Mouse (Mus musculus) layer of hippocampus, adult 2 months (tissue): ENCODE data around the gene Sirpb1c. TPM values are rescaled to one million over a fixed set of nuclear protein-coding genes. Genes with fewer than 3 reads are reported as not detected.
"Not testable (repeated sequence)": the region's sequence is repeated elsewhere in the genome, so short reads cannot be mapped to it uniquely, and the experiment has no call there.

Experiments
- DNase-seq, 2 experiments: peaks; one replicate each; pipeline ENCODE4 v3.0.0; 2022; ENCODE audit warnings: low spot score in 2 of 2
- H3K27ac ChIP-seq: fragments of 200-600 bp; 2 replicates; pipeline ENCODE4 v1.8.1; 2022
- H3K4me3 ChIP-seq: fragments of 200-600 bp; 2 replicates; pipeline ENCODE4 v1.8.1; 2022; ENCODE audit warnings: mild to moderate bottlenecking
- CTCF ChIP-seq: fragments of 200-600 bp; conservative IDR thresholded peaks from 2 replicates; pipeline ENCODE4 v1.8.1; 2022; ENCODE audit warnings: antibody characterized with exemption, mild to moderate bottlenecking, moderate library complexity
- long read RNA-seq, 2 experiments: library from polyadenylated mRNA; stranded (forward); transcript quantifications; one replicate each; pipeline ENCODE4 v2.0.0; 2021; ENCODE audit warnings: borderline mapping rate in 2 of 2
- total RNA-seq, 2 experiments: library from RNA; stranded (reverse); gene quantifications; 2 replicates each; pipeline ENCODE4 v1.2.3; 2021

Sirpb1c gene
- not detected for total RNA-seq
- long read RNA-seq, experiment 1: 0 reads
- long read RNA-seq, experiment 2: 0 reads

DNA sequence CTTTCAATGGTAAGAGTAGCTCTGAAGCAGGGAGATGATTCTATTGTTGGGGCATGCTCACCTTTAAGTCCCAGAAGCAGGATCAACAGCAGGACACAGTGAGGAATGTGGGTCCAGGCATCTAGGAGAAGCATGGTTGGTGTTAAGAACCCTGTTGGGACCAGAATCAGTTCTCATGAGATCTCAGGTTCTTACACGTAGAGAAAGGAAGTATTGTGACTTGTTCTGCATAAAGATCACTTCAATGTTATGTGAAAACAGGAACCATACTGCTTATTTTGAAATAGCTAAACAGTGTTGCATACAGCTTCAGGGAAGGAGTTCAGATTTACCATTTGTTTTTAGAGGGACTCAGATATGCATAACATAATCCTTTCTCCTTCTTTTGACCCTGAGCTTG is at the start of gene Sirpb1c:
TSS of gene Sirpb1c (minus strand) at position 249 of the 400 bp plus-strand sequence.
- H3K27ac ChIP-seq, H3K4me3 ChIP-seq, DNase-seq: not testable (repeated sequence)

DNA sequence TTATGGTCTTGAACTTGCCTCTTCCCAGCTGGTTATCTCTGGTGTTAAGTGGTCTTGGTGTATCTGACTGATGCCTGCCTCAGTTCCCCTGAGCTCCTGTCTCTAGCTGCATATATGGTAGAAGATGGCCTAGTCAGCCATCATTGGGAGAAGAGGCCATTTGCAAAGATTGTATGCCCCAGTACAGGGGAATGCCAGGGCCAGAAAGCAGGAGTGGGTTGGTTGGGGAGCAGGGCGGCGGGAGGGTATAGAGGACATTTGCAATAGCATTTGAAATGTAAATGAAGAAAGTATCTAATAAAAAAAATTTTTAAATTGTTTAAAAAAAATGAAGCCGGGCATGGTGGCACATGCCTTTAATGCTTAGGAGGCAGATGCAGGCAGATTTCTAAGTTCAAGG is 38.1 kb upstream of the Sirpb1c start:
- Histone ChIP-seq H3K27ac (no peak overlapping the region), H3K4me3 (no peak overlapping the region)
- DNase-seq: no peak
- no peak for TF ChIP-seq CTCF

DNA sequence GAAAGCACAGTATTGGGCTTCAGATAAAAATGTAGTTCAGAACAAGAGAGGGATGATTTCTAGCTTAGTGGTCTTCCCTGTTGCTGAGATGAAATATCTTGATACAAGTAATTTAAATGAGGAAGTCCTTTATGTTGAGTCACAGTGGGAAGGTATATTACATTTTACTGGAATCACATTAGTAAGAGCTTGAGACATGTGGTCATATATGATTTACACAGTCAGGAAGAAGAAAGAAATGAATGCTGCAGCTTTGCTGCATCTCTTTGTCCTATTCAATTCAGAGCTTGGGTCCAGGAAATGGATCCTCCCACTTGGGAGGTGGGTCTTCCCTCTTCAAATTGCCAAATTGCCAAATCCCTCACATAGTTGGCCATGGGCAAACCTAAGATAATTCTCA is 7.4 kb upstream of the Sirpb1c start:
- not testable (repeated sequence) for DNase-seq, H3K27ac ChIP-seq, H3K4me3 ChIP-seq

DNA sequence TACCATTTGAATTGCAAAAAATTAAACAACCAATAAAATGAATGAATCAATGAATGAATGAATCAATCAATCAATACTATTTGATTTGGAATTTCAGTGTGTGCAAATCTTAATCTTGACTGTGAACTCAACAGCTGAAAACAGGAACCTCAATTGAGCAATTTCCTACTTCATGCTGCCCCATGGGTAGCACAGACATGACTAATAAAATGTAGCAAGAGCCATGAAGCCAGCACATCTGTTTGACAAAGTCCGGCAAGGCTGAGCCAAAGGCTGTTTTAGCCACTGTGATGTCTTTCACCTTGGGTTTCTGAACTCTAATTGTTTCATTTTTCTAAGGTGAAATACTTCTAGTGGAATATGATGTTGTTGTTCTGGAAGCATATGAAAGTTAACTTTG is 1.6 kb upstream of the Sirpb1c start:
- no peak for TF ChIP-seq CTCF
- no peak overlapping the region for H3K27ac ChIP-seq
- no peak for DNase-seq
- H3K4me3 ChIP-seq: no peak overlapping the region

DNA sequence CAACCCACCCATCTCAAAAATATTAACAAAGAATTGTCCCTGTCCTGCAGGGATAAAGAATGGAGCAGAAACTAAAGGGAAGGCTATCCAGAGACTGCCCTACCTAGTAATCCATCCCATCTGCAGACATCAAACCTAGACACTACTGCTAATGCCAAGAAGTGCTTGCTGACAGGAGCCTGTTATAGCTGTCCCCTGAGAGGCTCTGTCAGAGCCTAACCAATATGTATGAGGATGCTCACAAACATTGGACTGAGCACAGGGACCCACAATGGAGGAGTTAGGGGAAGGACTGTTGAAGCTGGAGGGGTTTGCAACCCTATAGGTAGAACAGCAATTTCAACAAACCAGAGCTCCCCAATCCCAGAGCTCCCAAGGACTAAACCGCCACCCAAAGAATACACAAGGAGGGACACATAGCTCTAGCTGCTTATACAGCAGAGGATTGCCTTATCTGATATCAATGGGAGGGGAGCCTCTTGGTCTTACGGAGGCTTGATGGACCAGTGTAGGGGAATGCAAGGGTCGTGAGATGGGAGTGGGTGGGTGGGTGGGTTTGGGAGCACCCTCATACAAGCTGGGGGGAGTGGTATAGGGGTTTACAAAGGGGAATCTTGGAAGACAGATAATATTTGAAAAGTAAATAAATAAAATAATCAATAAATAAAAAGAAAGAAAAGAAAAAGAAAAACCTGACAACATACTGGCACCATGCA is 838 bp downstream of the Sirpb1c start:
- TF ChIP-seq CTCF: no peak
- Histone ChIP-seq H3K27ac (no peak overlapping the region), H3K4me3 (no peak overlapping the region)
- no peak for DNase-seq

DNA sequence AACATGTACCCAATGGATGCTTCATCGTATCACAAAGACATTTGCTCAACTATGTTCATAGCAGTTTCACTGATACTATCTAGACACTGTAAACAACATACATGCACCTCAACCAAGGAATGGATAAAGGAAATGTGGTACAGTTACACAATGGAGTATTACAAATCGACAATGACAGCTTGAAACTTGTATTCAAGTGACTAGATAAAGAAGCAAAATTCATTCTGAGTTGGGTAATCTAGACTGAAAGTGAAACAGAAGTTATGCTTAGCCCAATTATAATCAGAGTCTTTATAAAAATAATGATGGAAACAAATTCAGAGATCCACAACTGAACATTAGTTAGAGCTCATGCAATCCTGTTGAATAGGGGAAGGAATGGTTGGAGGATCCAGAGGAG is 74.7 kb downstream of the Sirpb1c start:
- H3K4me3 ChIP-seq, DNase-seq, H3K27ac ChIP-seq: not testable (repeated sequence)

Other genes with a start within 250 kb of the Sirpb1c start
- gene Gm5150, start 157.9 kb upstream of the Sirpb1c start, total RNA-seq: not detected